Mouse (Mus musculus): ENCODE data around the gene Trim32.

GRCm38 (mm10) chr4:65607184-65607631, 2.4 kb downstream of the Trim32 start:
- TF ChIP-seq POLR2A (IDR thresholded peaks at IDR 0.05; ENCODE audit: borderline replicate concordance, low read depth, low read length) (no peak), CTCF (IDR thresholded peaks at IDR 0.05; ENCODE audit: low read depth, low read length) (no peak)
